In the genomic region with DNA sequence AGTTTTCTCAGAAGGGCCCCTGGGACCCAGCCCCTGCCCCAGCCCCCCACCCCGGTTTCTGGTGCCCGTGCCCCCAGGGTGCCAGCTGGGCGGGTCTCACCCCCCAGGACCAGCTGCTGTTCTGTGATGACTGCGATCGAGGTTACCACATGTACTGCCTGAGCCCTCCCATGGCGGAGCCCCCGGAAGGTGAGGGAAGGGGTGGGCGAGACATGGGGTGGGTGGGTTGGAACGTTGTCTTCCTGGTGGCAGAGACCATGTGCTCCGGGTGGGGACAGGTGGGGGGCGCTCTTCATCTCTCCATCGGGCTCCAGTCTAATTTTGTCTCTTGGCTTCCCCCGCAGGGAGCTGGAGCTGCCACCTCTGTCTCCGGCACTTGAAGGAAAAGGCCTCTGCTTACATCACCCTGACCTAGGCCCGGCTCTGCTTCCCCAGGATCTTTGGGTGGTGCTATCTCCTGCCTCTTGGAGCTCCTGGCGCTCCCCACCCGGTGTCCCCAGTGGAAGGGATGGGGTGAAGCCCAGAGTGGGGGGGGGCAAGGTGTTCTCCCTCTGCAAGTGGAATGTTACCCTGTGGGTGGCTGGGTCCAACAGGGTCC, we compare ENCODE assay signal across 10 mouse cellular contexts. TPM values are rescaled to one million over a fixed set of nuclear protein-coding genes. Genes with fewer than 3 reads are reported as not detected.
A peak's percentile ranks its signal among the peaks of the same experiment; 100 is the strongest.
DNase-seq lines count a peak whose midpoint lies in the region; ATAC-seq lines count a peak whose summit lies in the region.
"Had no signal": no experiment of that assay in that cellular context is flagged by ENCODE, and none has a peak within 500 bp of the region (broad histone marks: within the 10 kb centered on the region; RNA-seq: fewer than 3 reads in every experiment).

No protein-coding gene starts in this region.

- no peak overlapping the region; the same call in 1 of the 2 replicates for H3K4me2 ChIP-seq in embryonic facial prominence, embryonic 14.5 days (ENCODE audit: low read depth, low read length)
- H3K4me2 ChIP-seq in hindbrain, embryonic 15.5 days: peak overlapping the region; percentile 36; the same call in 1 of the 2 replicates
- peak overlapping the region; percentile 26; the same call in 1 of the 2 replicates for H3K4me2 ChIP-seq in neural tube, embryonic 13.5 days

- H3K4me3 ChIP-seq in embryonic facial prominence, embryonic 14.5 days (ENCODE audit: low read depth, low read length): no peak overlapping the region
- H3K4me3 ChIP-seq in hindbrain, embryonic 15.5 days: no peak overlapping the region
- no peak overlapping the region for H3K4me3 ChIP-seq in neural tube, embryonic 13.5 days
- H3K4me3 ChIP-seq: gastrocnemius, adult 2 months had no signal

- no peak for ATAC-seq in embryonic facial prominence, embryonic 14.5 days (ENCODE audit: low read depth)
- ATAC-seq in hindbrain, embryonic 15.5 days (ENCODE audit: low FRiP score, low read depth): no peak
- ATAC-seq in neural tube, embryonic 13.5 days (ENCODE audit: low read depth): no peak

- 55% methylated on average over 14 of the region's 17 CpGs for WGBS in embryonic facial prominence, embryonic 14.5 days
- WGBS in hindbrain, embryonic 15.5 days: 39% methylated on average over 17 of the region's 17 CpGs
- 55% methylated on average over 17 of the region's 17 CpGs for WGBS in neural tube, embryonic 13.5 days

- DNase-seq in left cerebral cortex, postnatal 14 days (ENCODE audit: low spot score in 2 of 2): peak; percentile 59 to 75
- no peak for DNase-seq in left cerebral cortex, adult 8-10 months (ENCODE audit: low spot score in 2 of 2)
- DNase-seq in embryonic facial prominence, embryonic 14.5 days (ENCODE audit: low spot score): no peak
- no peak for DNase-seq in kidney, adult 11 months
- DNase-seq in adrenal gland, postnatal 4 days (ENCODE audit: low spot score in 2 of 2): no peak
- no peak for DNase-seq in ovary, postnatal 14 days (ENCODE audit: low spot score)
- DNase-seq: kidney, postnatal 25 days had no signal

- peaks cover 56% of the 10 kb centered on the region for H3K4me1 ChIP-seq in embryonic facial prominence, embryonic 14.5 days (ENCODE audit: control insufficient read depth, insufficient read depth, low read length)
- peaks cover 88% of the 10 kb centered on the region for H3K4me1 ChIP-seq in hindbrain, embryonic 15.5 days (replicated peaks)
- H3K4me1 ChIP-seq in neural tube, embryonic 13.5 days (replicated peaks): peaks cover 94% of the 10 kb centered on the region

- 0 out of 2 replicates have a peak overlapping the region, but pooled peaks have one; percentile 2 for H3K9ac ChIP-seq in embryonic facial prominence, embryonic 14.5 days (ENCODE audit: low read depth, low read length)
- H3K9ac ChIP-seq in hindbrain, embryonic 15.5 days: peak overlapping the region; percentile 0; the same call in 1 of the 2 replicates
- peak overlapping the region; percentile 63 for H3K9ac ChIP-seq in neural tube, embryonic 13.5 days

- H3K27me3 ChIP-seq in embryonic facial prominence, embryonic 14.5 days (replicated peaks; ENCODE audit: control insufficient read depth, insufficient read depth, low read length): no peaks in the 10 kb centered on the region
- H3K27me3 ChIP-seq in hindbrain, embryonic 15.5 days: no peaks in the 10 kb centered on the region
- no peaks in the 10 kb centered on the region for H3K27me3 ChIP-seq in neural tube, embryonic 13.5 days

- peaks cover 2% of the 10 kb centered on the region; the same call in 1 of the 2 replicates for H3K36me3 ChIP-seq in embryonic facial prominence, embryonic 14.5 days (ENCODE audit: control insufficient read depth, insufficient read depth, low read length)
- H3K36me3 ChIP-seq in hindbrain, embryonic 15.5 days: peaks cover 15% of the 10 kb centered on the region
- H3K36me3 ChIP-seq in neural tube, embryonic 13.5 days: peaks cover 38% of the 10 kb centered on the region

- H3K27ac ChIP-seq in embryonic facial prominence, embryonic 14.5 days (replicated peaks; ENCODE audit: low read depth, low read length): peak overlapping the region; percentile 87
- peak overlapping the region; percentile 90 for H3K27ac ChIP-seq in hindbrain, embryonic 15.5 days (replicated peaks)
- H3K27ac ChIP-seq in neural tube, embryonic 13.5 days (replicated peaks): peak overlapping the region; percentile 98
- H3K27ac ChIP-seq: gastrocnemius, adult 2 months had no signal

- no peaks in the 10 kb centered on the region for H3K9me3 ChIP-seq in embryonic facial prominence, embryonic 14.5 days (ENCODE audit: control insufficient read depth, low read length)
- H3K9me3 ChIP-seq in hindbrain, embryonic 15.5 days: no peaks in the 10 kb centered on the region
- H3K9me3 ChIP-seq in neural tube, embryonic 13.5 days: no peaks in the 10 kb centered on the region

- intact Hi-C loops in left cerebral cortex, postnatal 14 days (cut with DNase I): loop anchor here (5.0 kb wide), 1 partner anchor 46 kb away; no protein-coding TSS in a partner anchor

RNA-seq across cellular contexts. Expression of gene Dpf1, which starts 12.5 kb away (rescaled TPM):
- total RNA-seq in left cerebral cortex, postnatal 14 days (2021): 100 to 1,000 TPM in 1 of 2 experiments, 10 to 100 TPM in 1; 97.6 to 105 TPM
- 100 to 1,000 TPM in 2 of 4 experiments, 10 to 100 TPM in 2; 87.4 to 112 (median 99.7) TPM for total RNA-seq in left cerebral cortex, adult 8-10 months (2022)
- polyA plus RNA-seq in embryonic facial prominence, embryonic 14.5 days (2014; fragmentation: Nextera tagmentation; extraction: Ambion mirVana): 11.4 TPM in 2 replicates
- 180 and 184 TPM in 2 replicates for polyA plus RNA-seq in hindbrain, embryonic 15.5 days (2015; fragmentation: Nextera tagmentation; extraction: Ambion mirVana)
- polyA plus RNA-seq in neural tube, embryonic 13.5 days (2015; fragmentation: Nextera tagmentation; extraction: Ambion mirVana): 175 and 176 TPM in 2 replicates
- total RNA-seq in adrenal gland, postnatal 4 days (2021): 1 to 10 TPM; 5.0 to 5.7 TPM

RNA-seq across cellular contexts. Expression of gene Ppp1r14a, which starts 27.1 kb away (rescaled TPM):
- 1 to 10 TPM; 6.6 to 8.0 TPM for total RNA-seq in left cerebral cortex, postnatal 14 days (2021)
- total RNA-seq in left cerebral cortex, adult 8-10 months (2022): 10 to 100 TPM; 35.3 to 41.0 (median 39.8) TPM
- 11.6 and 13.8 TPM in 2 replicates for polyA plus RNA-seq in embryonic facial prominence, embryonic 14.5 days (2014; fragmentation: Nextera tagmentation; extraction: Ambion mirVana)
- polyA plus RNA-seq in hindbrain, embryonic 15.5 days (2015; fragmentation: Nextera tagmentation; extraction: Ambion mirVana): 3.0 and 5.1 TPM in 2 replicates
- polyA plus RNA-seq in neural tube, embryonic 13.5 days (2015; fragmentation: Nextera tagmentation; extraction: Ambion mirVana): 24.8 and 28.4 TPM in 2 replicates
- 10 to 100 TPM; 14.3 to 15.0 TPM for total RNA-seq in adrenal gland, postnatal 4 days (2021)

RNA-seq across cellular contexts. Expression of gene Spint2, which starts 34.5 kb away (rescaled TPM):
- total RNA-seq in left cerebral cortex, postnatal 14 days (2021): 10 to 100 TPM; 11.5 to 19.4 TPM
- total RNA-seq in left cerebral cortex, adult 8-10 months (2022): 10 to 100 TPM; 27.9 to 38.2 (median 33.0) TPM
- 116 and 120 TPM in 2 replicates for polyA plus RNA-seq in embryonic facial prominence, embryonic 14.5 days (2014; fragmentation: Nextera tagmentation; extraction: Ambion mirVana)
- polyA plus RNA-seq in hindbrain, embryonic 15.5 days (2015; fragmentation: Nextera tagmentation; extraction: Ambion mirVana): 73.8 and 84.5 TPM in 2 replicates
- polyA plus RNA-seq in neural tube, embryonic 13.5 days (2015; fragmentation: Nextera tagmentation; extraction: Ambion mirVana): 28.8 and 31.3 TPM in 2 replicates
- 10 to 100 TPM; 46.1 to 85.1 TPM for total RNA-seq in adrenal gland, postnatal 4 days (2021)

Comparison
In these comparisons a context has a peak if more than half of its experiments do, and no peak if none do; other contexts are left out.
1. DNase-seq: peak in left cerebral cortex, postnatal 14 days (2 of 2); none in left cerebral cortex, adult 8-10 months (0 of 2), embryonic facial prominence, embryonic 14.5 days (single experiment), kidney, adult 11 months (single experiment), adrenal gland, postnatal 4 days (0 of 2) and ovary, postnatal 14 days (single experiment).
2. H3K9ac ChIP-seq: peak in every context shown above with its lines; median percentile 63 in neural tube, embryonic 13.5 days; 2 in embryonic facial prominence, embryonic 14.5 days; 0 in hindbrain, embryonic 15.5 days.
3. RNA of gene Dpf1, which starts 12.5 kb away (total RNA-seq): 97.6 to 105 TPM in left cerebral cortex, postnatal 14 days and 87.4 to 112 TPM in left cerebral cortex, adult 8-10 months; 5.0 to 5.7 TPM in adrenal gland, postnatal 4 days; every median in the first group is over 10 times any median in the second.
4. Peak in every context shown above with its lines, with median percentiles within 50 percentile points of each other: H3K27ac ChIP-seq.